Comparison of ENCODE assay signal across 8 mouse cellular contexts in the genomic region with DNA sequence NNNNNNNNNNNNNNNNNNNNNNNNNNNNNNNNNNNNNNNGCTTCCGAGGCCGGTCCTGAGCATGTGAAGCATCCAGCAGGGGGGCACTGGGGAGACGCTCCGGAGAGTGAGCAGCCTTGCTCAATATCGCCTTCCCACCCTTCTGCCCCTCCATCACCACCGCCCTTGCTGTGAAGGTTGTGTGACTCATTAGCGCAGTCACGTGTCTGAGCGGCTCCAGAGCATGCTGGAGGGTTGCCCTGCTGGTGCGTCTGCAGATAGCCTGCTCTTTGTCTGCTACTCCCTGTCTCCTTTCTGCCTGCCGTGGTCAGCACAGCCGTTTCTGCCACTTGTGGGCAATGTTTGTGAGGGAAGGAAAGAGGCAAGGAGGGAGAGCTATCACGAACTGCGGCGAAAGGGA. TPM values are rescaled to one million over a fixed set of nuclear protein-coding genes. Genes with fewer than 3 reads are reported as not detected.
DNase-seq lines count a peak whose midpoint lies in the region; ATAC-seq lines count a peak whose summit lies in the region.

No protein-coding gene starts in this region.

- ATAC-seq in forebrain, embryonic 13.5 days = peak; percentile 98
- ATAC-seq in liver, embryonic 15.5 days (ENCODE audit: insufficient read depth) = peak; percentile 73
- peak; percentile 97 for ATAC-seq in neural tube, embryonic 11.5 days (ENCODE audit: insufficient read depth, low FRiP score, low TSS enrichment)
- ATAC-seq in stomach, embryonic 16.5 days (ENCODE audit: insufficient read depth, low FRiP score) = peak; percentile 96

- peaks cover 13% of the 10 kb centered on the region for H3K27me3 ChIP-seq in forebrain, embryonic 13.5 days
- H3K27me3 ChIP-seq in liver, embryonic 15.5 days = no peaks in the 10 kb centered on the region
- H3K27me3 ChIP-seq in neural tube, embryonic 11.5 days (ENCODE audit: control insufficient read depth, insufficient read depth, low read length) = no peaks in the 10 kb centered on the region
- no peaks in the 10 kb centered on the region for H3K27me3 ChIP-seq in stomach, embryonic 16.5 days (ENCODE audit: control insufficient read depth, insufficient read depth, low read length)

- peak overlapping the region; percentile 35 for H3K27ac ChIP-seq in forebrain, embryonic 13.5 days
- H3K27ac ChIP-seq in liver, embryonic 15.5 days (replicated peaks) = no peak overlapping the region
- no peak overlapping the region for H3K27ac ChIP-seq in neural tube, embryonic 11.5 days (ENCODE audit: low read depth, low read length)
- peak overlapping the region; percentile 4; the same call in 1 of the 2 replicates for H3K27ac ChIP-seq in stomach, embryonic 16.5 days (ENCODE audit: low read length)

- intact Hi-C loops in heart, postnatal 10 days (cut with DNase I) = no loop called here

- no peaks in the 10 kb centered on the region for H3K9me3 ChIP-seq in forebrain, embryonic 13.5 days (replicated peaks)
- H3K9me3 ChIP-seq in liver, embryonic 15.5 days (replicated peaks) = no peaks in the 10 kb centered on the region
- H3K9me3 ChIP-seq in neural tube, embryonic 11.5 days (ENCODE audit: control insufficient read depth, low read length) = no peaks in the 10 kb centered on the region
- H3K9me3 ChIP-seq in stomach, embryonic 16.5 days (replicated peaks; ENCODE audit: control insufficient read depth, low read length) = no peaks in the 10 kb centered on the region

- H3K4me2 ChIP-seq in forebrain, embryonic 13.5 days = peak overlapping the region; percentile 64
- peak overlapping the region; percentile 56 for H3K4me2 ChIP-seq in liver, embryonic 15.5 days
- H3K4me2 ChIP-seq in neural tube, embryonic 11.5 days (ENCODE audit: low read depth) = peak overlapping the region; percentile 48
- peak overlapping the region; percentile 62 for H3K4me2 ChIP-seq in stomach, embryonic 16.5 days (ENCODE audit: low read depth, low read length)

- H3K4me1 ChIP-seq in forebrain, embryonic 13.5 days = peaks cover 8% of the 10 kb centered on the region
- no peaks in the 10 kb centered on the region for H3K4me1 ChIP-seq in liver, embryonic 15.5 days (replicated peaks)
- H3K4me1 ChIP-seq in neural tube, embryonic 11.5 days (ENCODE audit: control insufficient read depth, insufficient read depth, low read length) = no peaks in the 10 kb centered on the region
- H3K4me1 ChIP-seq in stomach, embryonic 16.5 days (ENCODE audit: control insufficient read depth, insufficient read depth, low read length) = 0 out of 2 replicates have a peak, but pooled peaks cover 3% of the 10 kb centered on the region

- peak overlapping the region; percentile 69 for H3K9ac ChIP-seq in forebrain, embryonic 13.5 days
- H3K9ac ChIP-seq in liver, embryonic 15.5 days = no peak overlapping the region
- H3K9ac ChIP-seq in neural tube, embryonic 11.5 days (ENCODE audit: low read length) = peak overlapping the region; percentile 62
- H3K9ac ChIP-seq in stomach, embryonic 16.5 days (ENCODE audit: low read length) = peak overlapping the region; percentile 59

- H3K36me3 ChIP-seq in forebrain, embryonic 13.5 days (ENCODE audit: poor library complexity, severe bottlenecking) = no peaks in the 10 kb centered on the region
- H3K36me3 ChIP-seq in liver, embryonic 15.5 days (replicated peaks) = no peaks in the 10 kb centered on the region
- no peaks in the 10 kb centered on the region for H3K36me3 ChIP-seq in neural tube, embryonic 11.5 days (ENCODE audit: control insufficient read depth, insufficient read depth, low read length)
- H3K36me3 ChIP-seq in stomach, embryonic 16.5 days (ENCODE audit: control insufficient read depth, insufficient read depth, low read length) = no peaks in the 10 kb centered on the region

- peak overlapping the region; percentile 33 for H3K4me3 ChIP-seq in forebrain, embryonic 13.5 days
- H3K4me3 ChIP-seq in liver, embryonic 15.5 days (replicated peaks) = no peak overlapping the region
- H3K4me3 ChIP-seq in neural tube, embryonic 11.5 days (ENCODE audit: low read depth, low read length) = peak overlapping the region; percentile 23
- H3K4me3 ChIP-seq in stomach, embryonic 16.5 days (replicated peaks; ENCODE audit: low read length) = peak overlapping the region; percentile 37

- under 1% methylated on average over 13 of the region's 15 CpGs for WGBS in forebrain, embryonic 13.5 days
- WGBS in liver, embryonic 15.5 days (ENCODE audit: insufficient replicate concordance) = under 1% methylated on average over 13 of the region's 15 CpGs
- 2% methylated on average over 13 of the region's 15 CpGs for WGBS in neural tube, embryonic 11.5 days
- under 1% methylated on average over 13 of the region's 15 CpGs for WGBS in stomach, embryonic 16.5 days

- DNase-seq in CD8-positive naive resting alpha-beta T cell, adult 2 months (ENCODE audit: low read depth in 2 of 2, low spot score in 2 of 2) = peak; percentile 65 to 70
- DNase-seq in c-Kit-positive CD71-negative TER-119-negative erythroid progenitor cells, embryonic 14.5 days (ENCODE audit: low read depth) = peak; percentile 95
- DNase-seq in heart, postnatal 10 days = peak; percentile 94 to 95
- DNase-seq in kidney, postnatal 4 days = peak; percentile 93 to 94
- peak; percentile 93 for DNase-seq in neural tube, embryonic 11.5 days (ENCODE audit: low spot score)

RNA-seq across cellular contexts. Expression of a gene that starts 28.4 kb away (rescaled TPM):
- 0.13 and 0.34 TPM in 2 replicates for polyA plus RNA-seq in forebrain, embryonic 13.5 days (2015; fragmentation: Nextera tagmentation; extraction: Ambion mirVana)
- 1 to 10 TPM; 1.2 to 1.7 TPM for total RNA-seq in heart, postnatal 10 days (2021)
- polyA plus RNA-seq in liver, embryonic 15.5 days (2015; fragmentation: Nextera tagmentation; extraction: Ambion mirVana) = 0.89 and 1.0 TPM in 2 replicates
- 0.29 and 0.55 TPM in 2 replicates for polyA plus RNA-seq in neural tube, embryonic 11.5 days (2014; fragmentation: Nextera tagmentation; extraction: Ambion mirVana)
- polyA plus RNA-seq in stomach, embryonic 16.5 days (2015; fragmentation: Nextera tagmentation; extraction: Ambion mirVana) = 2.5 and 4.0 TPM in 2 replicates

Comparison
In these comparisons a context has a peak if more than half of its experiments do, and no peak if none do; other contexts are left out.
1. H3K27ac ChIP-seq: peak in forebrain, embryonic 13.5 days (single experiment) and stomach, embryonic 16.5 days (single experiment); none in liver, embryonic 15.5 days (single experiment) and neural tube, embryonic 11.5 days (single experiment).
2. Peak in every context shown above with its lines, with median percentiles within 50 percentile points of each other: DNase-seq, ATAC-seq and H3K4me2 ChIP-seq.